Mouse (Mus musculus) activated CD4-positive, CD25-positive, alpha-beta regulatory T cell (primary cell): ENCODE results near the gene Fcer1a. TPM values are rescaled to one million over a fixed set of nuclear protein-coding genes. Genes with fewer than 3 reads are reported as not detected.

Experiments
- polyA plus RNA-seq, 2 experiments: library from polyadenylated mRNA; unstranded; fragments of 100-300 nt; shearing (Covaris generic); gene quantifications; one replicate each; pipeline ENCODE4 v1.2.1; 2017

Gene Fcer1a
- under 1 TPM in 1 of 2 experiments, not detected in 1; 0.23 TPM for polyA plus RNA-seq

GRCm38 (mm10) chr1:173227081-173227480 lies at the start of gene Fcer1a:
Fcer1a (minus strand) TSS chr1:173227214.

GRCm38 (mm10) chr1:173265701-173266100 lies 38.7 kb upstream of the Fcer1a start, which contains the start of gene Olfr418:
Olfr418 (plus strand) TSS chr1:173266001.

GRCm38 (mm10) chr1:173212092-173212491 lies 14.9 kb downstream of the Fcer1a start, which contains the start of gene Olfr1404:
Olfr1404 (plus strand) TSS chr1:173212392.

GRCm38 (mm10) chr1:173197508-173197907 lies 29.5 kb downstream of the Fcer1a start, which contains the start of gene Olfr218:
Olfr218 (plus strand) TSS chr1:173197808.

GRCm38 (mm10) chr1:173190540-173190939 lies 36.5 kb downstream of the Fcer1a start, which contains the start of gene Olfr1406:
Olfr1406 (minus strand) TSS chr1:173190640.

Other genes with a start within 250 kb of the Fcer1a start
- under 1 TPM in 1 of 2 experiments, not detected in 1; 0.05 TPM for gene Olfr1408, start 89.8 kb downstream of the Fcer1a start, polyA plus RNA-seq
- under 1 TPM in 1 of 2 experiments, not detected in 1; 0.27 TPM for gene Olfr1406, start 36.6 kb downstream of the Fcer1a start, polyA plus RNA-seq
- not detected for gene Olfr218, start 29.4 kb downstream of the Fcer1a start, polyA plus RNA-seq
- gene Olfr1404, start 14.8 kb downstream of the Fcer1a start, polyA plus RNA-seq: under 1 TPM in 1 of 2 experiments, not detected in 1; 0.06 TPM
- gene Olfr418, start 38.8 kb upstream of the Fcer1a start, polyA plus RNA-seq: not detected
- gene Mptx2, start 50.6 kb upstream of the Fcer1a start, polyA plus RNA-seq: not detected
- gene Ackr1, start 106.5 kb upstream of the Fcer1a start, polyA plus RNA-seq: not detected
- 10 to 100 TPM; 31.9 to 52.3 TPM for gene Aim2, start 123.7 kb upstream of the Fcer1a start, polyA plus RNA-seq
- not detected for gene Cadm3, start 140.5 kb upstream of the Fcer1a start, polyA plus RNA-seq